Mouse (Mus musculus) small intestine, adult 2 months (tissue): ENCODE data around the gene H13.

Experiments used
- CTCF ChIP-seq: fragments of 200-500 bp; IDR thresholded peaks from 2 replicates; pipeline ENCODE4 v1.5.1; 2012; ENCODE audit warnings: low read depth, mild to moderate bottlenecking, control low read depth, inconsistent platforms, low read length, moderate library complexity, mixed read lengths; ENCODE audit not compliant: insufficient replicate concordance, insufficient read length; ENCODE audit errors: extremely low read depth
- POLR2A ChIP-seq: fragments of 200-500 bp; IDR thresholded peaks from 2 replicates; pipeline ENCODE4 v1.6.1; 2012; ENCODE audit warnings: low read depth, mild to moderate bottlenecking, control low read depth, inconsistent platforms, low read length, moderate library complexity

GRCm38 (mm10) chr2:152717652-152718051 is 48.4 kb downstream of the H13 start:
- TF ChIP-seq CTCF = no peak
- no peak for TF ChIP-seq POLR2A
